Mouse (Mus musculus) subcutaneous adipose tissue, adult 2 months (tissue): ENCODE measurements around the gene Cdk20. TPM values are rescaled to one million over a fixed set of nuclear protein-coding genes. Genes with fewer than 3 reads are reported as not detected.

Source experiments
- polyA plus RNA-seq: library from polyadenylated mRNA; depleted of rRNA; stranded (reverse); fragments of >200 nt; gene quantifications from 2 replicates; pipeline ENCODE4 v1.2.3, GENCODE M21; 2012; ENCODE audit warnings: low replicate concordance; rRNA removed

Cdk20 gene
- 19.7 and 20.4 TPM in 2 replicates for polyA plus RNA-seq

DNA sequence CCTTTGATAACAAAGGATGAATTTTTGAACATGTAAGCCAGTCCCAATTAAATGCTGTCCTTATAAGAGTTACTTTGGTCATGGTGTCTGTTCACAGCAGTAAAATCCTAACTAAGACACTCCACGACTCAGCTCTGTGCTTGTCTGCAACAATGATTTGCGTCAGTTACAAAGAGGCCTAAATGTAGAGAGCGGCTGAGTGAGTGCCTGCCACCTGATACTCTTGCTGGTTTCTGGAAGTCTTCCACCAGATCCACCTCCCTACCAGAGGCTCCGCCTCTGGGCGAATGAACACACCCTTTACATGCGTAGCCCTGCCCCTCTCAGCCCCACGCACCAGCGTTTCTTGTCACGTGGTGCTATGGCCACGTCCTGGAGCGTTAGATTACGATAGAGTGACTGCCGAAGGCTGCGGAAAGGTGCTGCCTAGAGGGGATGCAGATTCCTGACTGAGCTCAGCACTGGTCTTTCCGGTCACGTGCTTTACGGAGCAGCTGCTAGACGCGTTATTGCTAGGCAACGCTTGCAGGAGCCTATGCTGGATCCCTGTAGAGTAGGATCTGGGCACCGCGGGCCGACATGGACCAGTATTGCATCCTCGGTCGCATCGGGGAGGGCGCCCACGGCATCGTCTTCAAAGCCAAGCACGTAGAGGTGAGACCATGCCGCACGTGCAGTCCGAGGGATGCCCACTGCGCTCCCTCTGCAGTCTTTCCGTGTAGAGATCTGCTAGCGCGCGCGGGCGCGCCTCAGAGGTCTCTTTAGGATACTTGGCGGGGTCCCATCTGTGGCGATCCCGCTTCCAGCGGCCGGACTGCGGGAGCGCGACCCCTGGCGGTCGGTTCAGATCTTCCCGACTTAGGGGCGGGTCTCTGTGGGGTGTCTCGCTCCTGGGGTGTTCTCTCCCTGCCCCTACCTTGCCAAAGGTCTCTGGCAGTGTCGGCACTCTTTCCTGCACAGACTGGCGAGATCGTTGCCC, at the start of gene Cdk20:
TSS of gene Cdk20 (plus strand) at position 298 of the 979 bp plus-strand sequence.

Other genes with a start within 250 kb of the Cdk20 start
- gene Cdc14b, start 157.0 kb upstream of the Cdk20 start, polyA plus RNA-seq = 3.7 and 4.7 TPM in 2 replicates
- 18.5 and 20.7 TPM in 2 replicates for gene Aaed1, start 119.6 kb upstream of the Cdk20 start, polyA plus RNA-seq
- 251 and 750 TPM in 2 replicates for gene Ctsl, start 61.4 kb upstream of the Cdk20 start, polyA plus RNA-seq
- not detected in 2 replicates for gene Fam240b, start 65.5 kb downstream of the Cdk20 start, polyA plus RNA-seq